19 mouse cellular contexts compared by ENCODE assay signal in the genomic region with DNA sequence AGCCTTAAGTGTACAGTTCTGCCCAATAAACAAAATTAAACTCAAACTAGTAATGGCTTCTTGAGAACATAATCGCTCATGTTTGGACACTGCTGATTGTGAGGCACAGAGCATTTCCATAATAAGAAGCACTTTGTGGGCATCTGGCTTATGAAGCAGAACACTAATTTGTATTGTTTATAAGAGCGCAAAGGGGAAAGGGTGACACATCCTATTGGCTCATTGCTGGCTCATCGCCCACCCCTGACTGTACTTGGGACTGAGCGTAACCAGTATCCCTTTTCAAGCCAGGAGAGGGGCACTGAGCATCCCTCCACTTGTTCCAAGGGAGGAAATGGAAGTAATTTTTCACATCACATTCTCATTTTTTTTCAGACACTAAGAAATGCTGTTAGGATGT.
DNase-seq lines count a peak whose midpoint lies in the region; ATAC-seq and TF ChIP-seq lines count a peak whose summit lies in the region.
"Had no signal": no experiment of that assay in that cellular context is flagged by ENCODE, and none has a peak within 500 bp of the region (broad histone marks: within the 10 kb centered on the region; RNA-seq: fewer than 3 reads in every experiment).

No protein-coding gene starts in this region.

- no peaks in the 10 kb centered on the region for H3K4me1 ChIP-seq in lung, embryonic 14.5 days (ENCODE audit: insufficient read depth)
- H3K4me1 ChIP-seq: heart, embryonic 15.5 days; limb, embryonic 12.5 days; liver, embryonic 15.5 days had no signal

- no peak overlapping the region for H3K27ac ChIP-seq in lung, embryonic 14.5 days (ENCODE audit: low read depth)
- H3K27ac ChIP-seq: heart, embryonic 15.5 days; hindbrain, embryonic 14.5 days; limb, embryonic 12.5 days; liver, embryonic 15.5 days had no signal

- H3K27me3 ChIP-seq in lung, embryonic 14.5 days (ENCODE audit: insufficient read depth, low read length), result no peaks in the 10 kb centered on the region
- H3K27me3 ChIP-seq: heart, embryonic 15.5 days; liver, embryonic 15.5 days had no signal

- no peak for TF ChIP-seq CTCF in lung, embryonic 14.5 days (IDR thresholded peaks at IDR 0.05; ENCODE audit: low read depth)

- H3K36me3 ChIP-seq in lung, embryonic 14.5 days (ENCODE audit: insufficient read depth), result no peaks in the 10 kb centered on the region
- H3K36me3 ChIP-seq: G1E; heart, embryonic 15.5 days; limb, embryonic 12.5 days; liver, embryonic 15.5 days had no signal

- H3K9ac ChIP-seq in lung, embryonic 14.5 days, result no peak overlapping the region
- H3K9ac ChIP-seq: forebrain, postnatal 0 days; heart, embryonic 15.5 days; hindbrain, embryonic 14.5 days; limb, embryonic 12.5 days; liver, embryonic 15.5 days had no signal

- no peak overlapping the region for H3K4me3 ChIP-seq in lung, embryonic 14.5 days (ENCODE audit: low read depth, low read length)
- H3K4me3 ChIP-seq: erythroblast, embryonic 14.5 days; heart, embryonic 15.5 days; limb, embryonic 12.5 days; liver, embryonic 15.5 days had no signal

- no peaks in the 10 kb centered on the region for H3K9me3 ChIP-seq in lung, embryonic 14.5 days (ENCODE audit: low read depth, low read length)
- H3K9me3 ChIP-seq: G1E; heart, embryonic 15.5 days; liver, embryonic 15.5 days had no signal

- DNase-seq in cerebellum, adult 11-12 months, result peak; percentile 12
- no peak for DNase-seq in cerebellum, postnatal 4 days (ENCODE audit: low spot score in 2 of 2)
- peak; percentile 51 for DNase-seq in lung, embryonic 14.5 days
- DNase-seq in lung, adult 18-20 months, result no peak
- peak; percentile 24 to 50 for DNase-seq in adrenal gland, postnatal 36 days
- DNase-seq in layer of hippocampus, adult 9-11 months, result peak; percentile 90
- DNase-seq in embryo, embryonic 10 days (ENCODE audit: low spot score), result no peak
- no peak for DNase-seq in c-Kit-positive CD71-positive TER-119-positive erythroid progenitor cells, embryonic 14.5 days (ENCODE audit: low spot score)
- DNase-seq: forebrain, postnatal 0 days; heart, adult 11 months; kidney, postnatal 25 days; thymus, adult 2 months had no signal

- WGBS in lung, embryonic 14.5 days, result 80% methylated on average over 4 of the region's 4 CpGs

- no peak overlapping the region for H3K4me2 ChIP-seq in lung, embryonic 14.5 days
- H3K4me2 ChIP-seq: heart, embryonic 15.5 days; hindbrain, embryonic 14.5 days; limb, embryonic 12.5 days; liver, embryonic 15.5 days had no signal

- peak; percentile 35; the same call in 1 of the 2 replicates for ATAC-seq in lung, embryonic 14.5 days (ENCODE audit: insufficient read depth)
- ATAC-seq: forebrain, postnatal 0 days; intestine, postnatal 0 days had no signal

Comparison
In these comparisons a context has a peak if more than half of its experiments do, and no peak if none do; other contexts are left out.
1. DNase-seq: peak in cerebellum, adult 11-12 months (single experiment), lung, embryonic 14.5 days (single experiment), adrenal gland, postnatal 36 days (2 of 2) and layer of hippocampus, adult 9-11 months (single experiment); none in cerebellum, postnatal 4 days (0 of 2), lung, adult 18-20 months (0 of 2), embryo, embryonic 10 days (single experiment) and c-Kit-positive CD71-positive TER-119-positive erythroid progenitor cells, embryonic 14.5 days (single experiment).